ENCODE assay signal across 28 mouse cellular contexts in genomic region chr4:145306422-145306821, GRCm38 (mm10). TPM values are rescaled to one million over a fixed set of nuclear protein-coding genes. Genes with fewer than 3 reads are reported as not detected.
A peak's percentile ranks its signal among the peaks of the same experiment; 100 is the strongest.
DNase-seq lines count a peak whose midpoint lies in the region; ATAC-seq and TF ChIP-seq lines count a peak whose summit lies in the region.
"Had no signal": no experiment of that assay in that cellular context is flagged by ENCODE, and none has a peak within 500 bp of the region (broad histone marks: within the 10 kb centered on the region; RNA-seq: fewer than 3 reads in every experiment).

No protein-coding gene starts in this region.

- no peak for TF ChIP-seq POLR2A in CH12.LX (IDR thresholded peaks at IDR 0.05; ENCODE audit: low read depth, low read length)

- no peak for DNase-seq in intestine, embryonic 14.5 days (ENCODE audit: low spot score)
- DNase-seq in CH12.LX (ENCODE audit: extremely low read depth) (peak; percentile 57), ZHBTc4 (ENCODE audit: low read depth, low spot score) (peak; percentile 32)
- DNase-seq in yolk sac, embryonic 10.5 days (ENCODE audit: low spot score), result no peak
- DNase-seq in right cerebral cortex, postnatal 4 days, result no peak
- DNase-seq in frontal cortex, postnatal 10 days (ENCODE audit: low spot score in 2 of 2), result no peak
- DNase-seq: adrenal gland, postnatal 10 days; cerebellum, adult 9-10 months; cerebellum, postnatal 36 days; embryo, embryonic 11 days; gastrocnemius, postnatal 14 days; heart, adult 18-20 months; heart, postnatal 4 days; kidney, adult 2 months; kidney, postnatal 10 days; liver; lung, embryonic 14.5 days; lung, postnatal 14 days; right cerebral cortex, postnatal 25 days; spleen, adult 18-20 months had no signal

- H3K4me2 ChIP-seq in intestine, embryonic 14.5 days (ENCODE audit: low read length), result no peak overlapping the region
- H3K4me2 ChIP-seq in intestine, postnatal 0 days (replicated peaks; ENCODE audit: low read depth), result no peak overlapping the region
- peak overlapping the region; percentile 64 for H3K4me2 ChIP-seq in CH12.LX (ENCODE audit: insufficient read depth, low read depth, poor library complexity, severe bottlenecking)
- H3K4me2 ChIP-seq: embryonic facial prominence, embryonic 12.5 days; heart, embryonic 11.5 days; lung, embryonic 14.5 days; midbrain, embryonic 15.5 days had no signal

- H3K9me3 ChIP-seq in intestine, embryonic 14.5 days (ENCODE audit: control insufficient read depth, low read length), result no peaks in the 10 kb centered on the region
- H3K9me3 ChIP-seq in intestine, postnatal 0 days (ENCODE audit: control insufficient read depth), result no peaks in the 10 kb centered on the region
- no peaks in the 10 kb centered on the region for H3K9me3 ChIP-seq in CH12.LX (replicated peaks; ENCODE audit: low read length)
- H3K9me3 ChIP-seq: embryonic facial prominence, embryonic 12.5 days; forebrain, embryonic 10.5 days; midbrain, embryonic 15.5 days had no signal

- H3K4me3 ChIP-seq in intestine, embryonic 14.5 days (ENCODE audit: low read depth, low read length), result no peak overlapping the region
- H3K4me3 ChIP-seq in intestine, postnatal 0 days (ENCODE audit: low read depth, low read length), result no peak overlapping the region
- no peak overlapping the region for H3K4me3 ChIP-seq in CH12.LX (replicated peaks in 1 of 3; ENCODE audit: low read depth in 2 of 3, low read length in 2 of 3, poor library complexity in 1 of 3)
- H3K4me3 ChIP-seq: embryonic facial prominence, embryonic 12.5 days; forebrain, embryonic 10.5 days; midbrain, embryonic 15.5 days had no signal

- WGBS in intestine, embryonic 14.5 days, result 30% methylated on average over 4 of the region's 4 CpGs
- 18% methylated on average over 4 of the region's 4 CpGs for WGBS in intestine, postnatal 0 days

- no peaks in the 10 kb centered on the region for H3K36me3 ChIP-seq in intestine, embryonic 14.5 days (ENCODE audit: control insufficient read depth, insufficient read depth, low read length)
- H3K36me3 ChIP-seq in intestine, postnatal 0 days (ENCODE audit: control insufficient read depth, insufficient read depth), result no peaks in the 10 kb centered on the region
- peaks cover 2 to 19% of the 10 kb centered on the region in 2 experiments for H3K36me3 ChIP-seq in CH12.LX (replicated peaks in 1 of 2; ENCODE audit: control insufficient read depth in 1 of 2, insufficient read depth in 1 of 2, low read length in 1 of 2)
- H3K36me3 ChIP-seq: embryonic facial prominence, embryonic 12.5 days; forebrain, embryonic 10.5 days; midbrain, embryonic 15.5 days had no signal

- no peak; the same call in 1 of the 2 replicates for TF ChIP-seq EP300 in CH12.LX (IDR thresholded peaks at IDR 0.05; ENCODE audit: low read length)

- in situ Hi-C loops in CH12.LX (cut with MboI; ENCODE audit: low pct_ligation_motif_present, low pct_unique_long_range_greater_than_20kb, low sequenced_read_pairs), result no loop called here

- dilution Hi-C loops in CH12.LX (cut with MboI; ENCODE audit: extremely low pct_ligation_motif_present, extremely low pct_unique_long_range_greater_than_20kb, low sequenced_read_pairs), result no loop called here

- no peaks in the 10 kb centered on the region for H3K4me1 ChIP-seq in intestine, embryonic 14.5 days (replicated peaks; ENCODE audit: control insufficient read depth, insufficient read depth, low read length)
- H3K4me1 ChIP-seq in intestine, postnatal 0 days (replicated peaks; ENCODE audit: control insufficient read depth, insufficient read depth, low read length), result no peaks in the 10 kb centered on the region
- H3K4me1 ChIP-seq in CH12.LX (ENCODE audit: control insufficient read depth in 1 of 2, insufficient read depth in 2 of 2), result peaks cover 18 to 76% of the 10 kb centered on the region in 2 experiments
- H3K4me1 ChIP-seq: embryonic facial prominence, embryonic 12.5 days; forebrain, embryonic 10.5 days; midbrain, embryonic 15.5 days had no signal

- no peak overlapping the region for H3K9ac ChIP-seq in intestine, embryonic 14.5 days (ENCODE audit: low read length)
- no peak overlapping the region for H3K9ac ChIP-seq in intestine, postnatal 0 days (ENCODE audit: low read depth, low read length)
- H3K9ac ChIP-seq in CH12.LX (ENCODE audit: insufficient read depth, low read depth), result no peak overlapping the region
- H3K9ac ChIP-seq: embryonic facial prominence, embryonic 12.5 days; liver, embryonic 14.5 days; lung, embryonic 14.5 days; midbrain, embryonic 15.5 days had no signal

- TF ChIP-seq CTCF in intestine, postnatal 0 days (IDR thresholded peaks at IDR 0.05; ENCODE audit: low read depth), result no peak
- no peak for TF ChIP-seq CTCF in CH12.LX (conservative IDR thresholded peaks at IDR 0.05 in 1 of 2, IDR thresholded peaks at IDR 0.05 in 1 of 2; ENCODE audit: low read depth in 2 of 2, low read length in 2 of 2)

- 0 out of 2 replicates have a peak, but pooled peaks cover 6% of the 10 kb centered on the region for H3K79me2 ChIP-seq in CH12.LX (replicated peaks; ENCODE audit: control insufficient read depth, extremely low read depth, insufficient read depth, poor library complexity, severe bottlenecking)

- ATAC-seq in intestine, embryonic 14.5 days (replicated peaks; ENCODE audit: low FRiP score, low TSS enrichment, low read depth), result 0 out of 2 replicates have a peak, but pooled peaks have one; percentile 12
- no peak for ATAC-seq in intestine, postnatal 0 days
- peak; percentile 22 for ATAC-seq in CD4-positive, CD25-positive, alpha-beta regulatory T cell, adult 4 months
- ATAC-seq: hindbrain, embryonic 16.5 days; midbrain, embryonic 15.5 days had no signal

- no peaks in the 10 kb centered on the region for H3K27me3 ChIP-seq in intestine, embryonic 14.5 days (replicated peaks; ENCODE audit: control insufficient read depth, insufficient read depth, low read length)
- no peaks in the 10 kb centered on the region for H3K27me3 ChIP-seq in intestine, postnatal 0 days (replicated peaks; ENCODE audit: control insufficient read depth, insufficient read depth, low read length)
- no peaks in the 10 kb centered on the region for H3K27me3 ChIP-seq in CH12.LX (replicated peaks)
- H3K27me3 ChIP-seq: embryonic facial prominence, embryonic 12.5 days; midbrain, embryonic 15.5 days had no signal

- no peak overlapping the region for H3K27ac ChIP-seq in intestine, embryonic 14.5 days (ENCODE audit: low read depth)
- no peak overlapping the region for H3K27ac ChIP-seq in intestine, postnatal 0 days (ENCODE audit: low read depth, low read length)
- H3K27ac ChIP-seq in CH12.LX (ENCODE audit: insufficient read depth, low read depth), result peak overlapping the region; percentile 42; the same call in 1 of the 2 replicates
- H3K27ac ChIP-seq: embryonic facial prominence, embryonic 12.5 days; forebrain, embryonic 10.5 days; liver, embryonic 14.5 days; midbrain, embryonic 15.5 days had no signal

- TF ChIP-seq RAD21 in CH12.LX (IDR thresholded peaks at IDR 0.05; ENCODE audit: low read depth, low read length), result no peak

TF ChIP-seq in CH12.LX, 34 proteins besides CTCF, POLR2A, EP300 and RAD21:
- TF ChIP-seq ZNF384 (IDR thresholded peaks at IDR 0.05; ENCODE audit: low read depth, low read length) (no peak), JUND (conservative IDR thresholded peaks at IDR 0.05; ENCODE audit: low read depth, low read length) (no peak), ETS1 (conservative IDR thresholded peaks at IDR 0.05; ENCODE audit: low read depth, low read length) (peak; percentile 58), BHLHE40 (IDR thresholded peaks at IDR 0.05; ENCODE audit: low read depth, low read length) (peak; percentile 60), NELFE (IDR thresholded peaks at IDR 0.05; ENCODE audit: low read depth, low read length) (no peak), ZKSCAN1 (IDR thresholded peaks at IDR 0.05; ENCODE audit: borderline replicate concordance, low read depth, low read length) (no peak), TCF12 (IDR thresholded peaks at IDR 0.05; ENCODE audit: low read depth, low read length) (peak; percentile 60), POLR2AphosphoS2 (IDR thresholded peaks at IDR 0.05; ENCODE audit: low read depth, low read length) (no peak), TBP (conservative IDR thresholded peaks at IDR 0.05; ENCODE audit: low read depth, low read length) (no peak), IRF4 (IDR thresholded peaks at IDR 0.05; ENCODE audit: low read depth, low read length) (peak; percentile 56; the same call in 1 of the 2 replicates), MAZ (IDR thresholded peaks at IDR 0.05; ENCODE audit: low read depth, low read length) (peak; percentile 77), CHD1 (IDR thresholded peaks at IDR 0.05; ENCODE audit: low read depth, low read length) (no peak), MAX (IDR thresholded peaks at IDR 0.05; ENCODE audit: low read length) (no peak), ZMIZ1 (IDR thresholded peaks at IDR 0.05; ENCODE audit: low read depth, low read length) (no peak)

RNA-seq across cellular contexts. Expression of gene Tnfrsf8, which starts 8.5 kb away (rescaled TPM):
- 0.08 TPM in 1 of 2 replicates, not detected in the other for polyA plus RNA-seq in intestine, embryonic 14.5 days (2014; fragmentation: Nextera tagmentation; extraction: Ambion mirVana)
- polyA plus RNA-seq in intestine, postnatal 0 days (2015; fragmentation: Nextera tagmentation; extraction: Ambion mirVana), result 0.04 and 0.08 TPM in 2 replicates
- 10 to 100 TPM; 11.5 to 26.5 TPM for polyA plus RNA-seq in CD4-positive, CD25-positive, alpha-beta regulatory T cell, adult 4 months (2017; shearing (Covaris generic))
- total RNA-seq in CH12.LX (2012; rRNA removed), result 23.2 and 31.0 TPM in 2 replicates
- 18.9 and 24.7 TPM in 2 replicates for total RNA-seq in CH12.LX (2014; rRNA removed)
- 11.5 and 12.7 TPM in 2 replicates for polyA plus RNA-seq in CH12.LX (2012; ENCODE audit: insufficient read length, low read depth)

RNA-seq across cellular contexts. Expression of gene Tnfrsf1b, which starts 59.8 kb away (rescaled TPM):
- polyA plus RNA-seq in intestine, embryonic 14.5 days (2014; fragmentation: Nextera tagmentation; extraction: Ambion mirVana), result 5.7 and 6.9 TPM in 2 replicates
- polyA plus RNA-seq in intestine, postnatal 0 days (2015; fragmentation: Nextera tagmentation; extraction: Ambion mirVana), result 2.8 and 2.9 TPM in 2 replicates
- 100 to 1,000 TPM; 115 to 174 TPM for polyA plus RNA-seq in CD4-positive, CD25-positive, alpha-beta regulatory T cell, adult 4 months (2017; shearing (Covaris generic))
- 14.9 and 16.7 TPM in 2 replicates for total RNA-seq in CH12.LX (2012; rRNA removed)
- total RNA-seq in CH12.LX (2014; rRNA removed), result 10.7 and 11.4 TPM in 2 replicates
- polyA plus RNA-seq in CH12.LX (2012; ENCODE audit: insufficient read length, low read depth), result 18.8 and 21.6 TPM in 2 replicates

Comparison
In these comparisons a context has a peak if more than half of its experiments do, and no peak if none do; other contexts are left out.
1. DNase-seq: peak in CH12.LX (single experiment) and ZHBTc4 (single experiment); none in intestine, embryonic 14.5 days (single experiment), yolk sac, embryonic 10.5 days (single experiment), right cerebral cortex, postnatal 4 days (single experiment) and frontal cortex, postnatal 10 days (0 of 2).
2. RNA of gene Tnfrsf8, which starts 8.5 kb away (polyA plus RNA-seq): 11.5 to 26.5 TPM in CD4-positive, CD25-positive, alpha-beta regulatory T cell, adult 4 months and 11.5 to 12.7 TPM in CH12.LX; 0.08 TPM in intestine, embryonic 14.5 days and 0.04 to 0.08 TPM in intestine, postnatal 0 days; every median in the first group is over 10 times any median in the second.